Mouse (Mus musculus): ENCODE results near the gene Myh3.

The Myh3 gene

DNA sequence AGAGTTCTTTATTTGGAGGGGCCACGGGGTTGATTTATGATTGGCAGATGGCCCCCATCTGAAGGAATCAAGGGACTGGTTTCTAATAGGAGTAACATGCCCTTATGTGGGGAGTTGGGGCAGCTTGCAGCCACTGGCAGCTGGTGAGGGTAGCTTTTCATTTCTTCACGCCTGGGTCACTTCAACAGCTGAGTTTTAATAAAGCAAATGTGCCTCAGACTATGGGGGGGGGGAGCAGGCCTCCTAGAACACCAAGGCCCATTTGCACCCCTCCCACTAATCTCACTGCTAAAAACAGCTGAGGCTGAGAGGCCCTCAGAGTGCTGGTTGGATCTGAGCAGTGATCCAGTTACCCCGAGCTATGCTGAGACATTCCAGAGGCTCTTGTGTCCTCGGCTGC, 27.6 kb downstream of the Myh3 start:
- in situ Hi-C loops (cut with MboI) = no loop called here

DNA sequence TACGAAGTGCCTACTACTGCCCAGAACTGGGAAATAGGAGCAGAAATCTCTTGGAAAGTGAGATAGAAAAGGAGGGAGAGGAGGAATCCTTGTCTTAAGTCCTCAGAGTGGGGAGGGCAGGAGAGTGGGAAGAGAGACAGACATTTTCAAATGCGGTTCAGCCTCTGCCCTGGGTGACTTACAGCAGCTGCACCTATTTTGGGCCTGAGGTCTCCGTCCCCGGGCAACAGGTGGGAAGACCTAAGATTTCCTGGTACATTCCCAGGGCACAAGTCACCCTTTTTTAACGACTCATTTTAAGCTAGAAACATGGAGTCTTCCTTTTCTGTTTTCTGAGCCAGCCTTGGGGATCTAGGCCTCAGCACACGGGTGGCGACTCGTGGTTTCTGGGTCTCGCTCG, 28.9 kb downstream of the Myh3 start:
- in situ Hi-C loops (cut with MboI) = no loop called here

DNA sequence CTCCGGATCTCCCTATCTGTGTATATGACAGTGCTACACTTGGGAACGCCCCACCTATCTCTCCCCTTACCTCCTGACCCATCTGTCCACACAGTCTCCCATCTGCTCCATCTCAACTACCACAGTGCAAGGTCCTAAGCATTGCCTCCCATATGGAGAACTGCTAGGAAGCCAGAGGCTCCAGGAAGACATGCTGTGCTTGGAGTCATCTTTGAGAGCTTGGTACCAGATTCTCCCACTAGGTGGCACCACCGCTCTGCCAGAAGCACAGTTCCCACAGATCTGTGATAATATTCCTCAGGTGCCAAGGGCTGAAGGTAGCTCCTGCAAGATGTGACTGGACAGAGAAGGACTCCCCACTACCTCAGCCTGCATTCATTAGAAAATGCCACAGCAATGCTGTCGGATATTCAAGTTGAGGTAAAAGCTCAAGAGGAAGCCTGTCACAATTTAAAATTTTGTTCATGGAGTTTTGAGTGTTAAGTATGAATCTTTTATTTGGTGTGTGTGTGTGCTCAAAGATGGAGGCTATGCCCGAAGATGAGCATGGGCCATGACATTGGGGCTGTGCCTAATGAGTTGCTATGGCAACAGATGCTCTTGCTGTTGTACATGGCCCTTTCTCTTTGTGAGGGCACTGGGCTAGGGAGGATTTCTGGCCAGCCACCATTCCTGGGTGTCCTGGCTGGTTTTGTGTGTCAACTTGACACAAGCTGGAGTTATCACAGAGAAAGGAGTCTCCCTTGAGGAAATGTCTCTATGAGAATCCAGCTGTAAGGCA, 32.3 kb downstream of the Myh3 start:
- in situ Hi-C loops (cut with MboI) = no loop called here

DNA sequence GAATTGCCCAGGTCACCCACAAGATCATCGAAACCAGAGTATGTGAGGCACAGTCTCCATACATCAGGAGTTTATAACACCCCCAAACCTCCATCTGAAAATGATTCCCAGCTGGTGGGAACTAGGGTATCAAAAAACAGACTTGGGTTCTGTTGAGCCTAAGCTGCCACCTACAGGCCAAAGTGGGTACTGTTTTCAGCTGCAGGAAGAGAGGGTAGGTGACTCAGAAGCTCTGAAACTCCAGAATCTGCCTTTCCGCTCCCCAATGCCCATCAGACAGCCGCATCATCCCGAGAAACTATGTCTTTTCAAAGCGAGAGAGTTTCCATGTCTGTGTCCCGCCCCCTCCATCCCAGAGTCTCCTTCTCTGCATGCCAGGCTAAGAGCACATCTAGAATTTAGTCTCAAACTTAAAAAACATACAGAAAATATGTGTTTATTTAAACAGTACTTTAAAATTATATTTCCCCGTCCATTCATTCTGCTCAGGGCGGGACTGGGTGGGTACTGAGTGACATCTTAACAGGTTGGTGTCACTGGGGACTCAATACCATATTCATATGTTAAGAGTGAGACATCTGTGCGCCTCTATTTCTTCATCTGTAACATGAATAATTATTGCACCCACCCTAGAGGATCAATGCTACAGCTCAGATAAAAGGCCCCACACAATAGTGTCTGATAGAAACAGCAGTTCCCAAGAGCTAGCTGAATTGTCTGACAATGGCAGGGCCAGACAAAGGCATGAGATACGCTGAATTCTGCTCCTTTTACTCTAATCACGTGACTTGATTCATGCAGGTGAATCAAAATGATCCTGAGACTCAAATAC, 34.1 kb downstream of the Myh3 start:
- in situ Hi-C loops (cut with MboI) = no loop called here

DNA sequence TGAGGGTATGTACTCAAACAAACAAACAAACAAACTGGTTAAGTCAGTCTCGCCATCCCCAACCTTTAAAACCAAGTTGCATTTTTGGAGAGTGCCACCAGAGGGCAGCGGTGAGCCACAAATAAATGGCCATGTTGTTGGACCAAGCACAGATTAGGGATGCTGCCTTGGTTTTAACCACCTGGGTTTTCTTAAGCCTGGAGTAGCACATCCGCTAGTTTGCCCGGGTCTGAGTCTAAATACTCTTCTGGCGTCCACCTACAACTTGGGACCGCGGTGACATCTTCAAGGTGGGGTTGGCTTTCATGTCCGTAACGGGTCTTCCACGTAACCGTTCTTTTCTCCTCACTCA, 34.7 kb downstream of the Myh3 start:
- in situ Hi-C loops (cut with MboI) = no loop called here

DNA sequence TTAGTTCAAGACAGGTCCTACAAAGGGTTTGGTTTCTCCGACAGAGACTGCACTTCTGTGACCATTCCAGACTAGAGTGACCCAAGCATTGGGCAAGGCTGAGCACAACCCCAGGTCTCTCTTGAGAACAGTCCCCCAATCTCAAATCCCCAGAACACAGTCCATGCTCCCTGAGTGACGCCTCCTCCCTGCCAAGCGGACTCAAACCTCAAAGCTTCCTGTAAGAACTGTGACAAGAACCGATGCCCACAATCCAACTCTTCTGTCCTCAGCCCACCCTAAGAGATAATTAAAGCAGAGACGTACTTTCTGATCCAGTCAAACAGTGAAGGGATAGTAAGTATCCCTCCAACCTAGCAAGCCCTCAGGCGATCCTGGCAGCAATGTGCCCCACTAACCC, 35.3 kb downstream of the Myh3 start:
- in situ Hi-C loops (cut with MboI) = no loop called here

DNA sequence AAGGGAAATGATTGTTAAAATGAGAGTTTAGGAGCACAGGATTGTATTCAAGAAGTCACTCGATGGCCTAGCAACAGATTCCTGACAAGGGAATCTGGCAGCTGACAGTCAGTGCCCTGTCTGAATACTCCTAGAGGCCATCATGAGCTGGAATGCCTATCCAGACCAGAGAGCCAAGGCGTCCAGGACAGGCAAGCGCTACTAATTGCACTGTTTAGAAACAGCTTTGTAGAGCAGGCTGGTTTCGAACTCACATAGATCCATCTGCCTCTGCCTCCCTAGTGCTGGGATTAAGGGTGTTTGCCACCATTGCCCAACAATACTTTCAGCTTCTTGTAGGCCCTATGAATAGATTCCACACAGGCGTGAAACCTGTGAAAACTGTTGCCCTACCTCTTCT, 36.2 kb downstream of the Myh3 start:
- in situ Hi-C loops (cut with MboI) = no loop called here

DNA sequence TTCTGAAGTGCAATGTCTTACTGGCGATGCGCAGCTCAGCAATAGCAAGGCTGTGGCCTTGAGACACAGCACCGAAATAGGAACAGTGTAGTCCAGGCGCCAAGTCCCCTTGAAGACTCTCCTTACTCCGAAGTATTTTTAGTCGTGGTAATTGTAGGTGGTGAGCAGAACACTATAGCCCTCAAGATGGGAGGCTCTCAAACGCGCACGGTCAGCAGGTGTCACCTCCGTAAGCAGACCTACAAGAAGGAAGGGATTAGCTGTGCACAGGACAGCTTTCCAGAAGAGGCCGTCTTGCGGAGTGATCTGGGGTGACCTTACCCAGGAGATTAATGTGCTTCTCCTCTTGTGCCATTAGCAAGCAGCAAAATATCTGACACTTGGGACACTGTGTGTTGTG, 36.8 kb downstream of the Myh3 start:
- in situ Hi-C loops (cut with MboI) = no loop called here

DNA sequence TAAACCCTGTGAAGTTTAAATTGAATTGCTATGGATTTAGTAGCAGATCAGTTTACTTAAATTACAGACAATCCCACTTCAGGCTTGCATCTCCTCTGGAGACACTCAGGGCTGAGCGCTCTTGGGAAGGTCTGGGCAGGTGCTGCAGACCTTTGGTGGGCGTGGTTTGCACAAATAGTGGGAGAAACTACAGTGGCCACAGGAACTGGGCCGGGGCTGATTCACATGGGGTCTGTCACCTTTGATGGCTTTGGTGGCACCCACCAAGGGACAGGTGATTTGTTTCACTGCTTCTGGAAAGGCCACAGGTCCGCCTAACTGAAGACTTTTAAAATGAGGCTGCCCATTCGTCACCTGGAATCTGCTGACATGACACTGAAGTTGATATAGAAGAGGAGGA, 38.6 kb downstream of the Myh3 start:
- in situ Hi-C loops (cut with MboI) = no loop called here

DNA sequence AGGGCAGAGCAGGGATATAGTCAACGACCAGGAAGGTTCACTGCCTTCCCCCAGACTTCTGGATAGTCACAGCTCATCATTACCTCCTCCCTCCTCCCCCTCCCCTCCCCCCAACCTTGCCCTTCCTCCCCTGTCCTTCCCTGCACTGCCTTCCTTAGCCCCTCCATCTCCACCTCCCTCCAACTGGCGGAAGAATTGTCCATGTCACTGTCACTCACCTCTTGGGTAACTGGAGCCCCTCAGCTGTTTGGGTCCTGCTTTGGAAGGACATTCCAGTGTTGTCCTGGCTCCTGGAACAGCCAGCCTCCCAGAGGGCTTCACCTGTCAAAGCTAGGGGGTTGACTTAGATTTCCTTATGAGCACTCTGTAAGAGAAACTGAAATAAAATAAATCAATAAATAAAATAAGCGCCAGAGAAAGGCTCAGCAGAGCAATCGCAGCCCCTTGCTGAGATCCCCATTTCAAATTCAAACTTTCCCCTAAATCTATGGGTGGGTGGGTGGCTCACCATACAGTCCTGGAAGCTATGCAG, 41.5 kb downstream of the Myh3 start:
- in situ Hi-C loops (cut with MboI) = no loop called here

DNA sequence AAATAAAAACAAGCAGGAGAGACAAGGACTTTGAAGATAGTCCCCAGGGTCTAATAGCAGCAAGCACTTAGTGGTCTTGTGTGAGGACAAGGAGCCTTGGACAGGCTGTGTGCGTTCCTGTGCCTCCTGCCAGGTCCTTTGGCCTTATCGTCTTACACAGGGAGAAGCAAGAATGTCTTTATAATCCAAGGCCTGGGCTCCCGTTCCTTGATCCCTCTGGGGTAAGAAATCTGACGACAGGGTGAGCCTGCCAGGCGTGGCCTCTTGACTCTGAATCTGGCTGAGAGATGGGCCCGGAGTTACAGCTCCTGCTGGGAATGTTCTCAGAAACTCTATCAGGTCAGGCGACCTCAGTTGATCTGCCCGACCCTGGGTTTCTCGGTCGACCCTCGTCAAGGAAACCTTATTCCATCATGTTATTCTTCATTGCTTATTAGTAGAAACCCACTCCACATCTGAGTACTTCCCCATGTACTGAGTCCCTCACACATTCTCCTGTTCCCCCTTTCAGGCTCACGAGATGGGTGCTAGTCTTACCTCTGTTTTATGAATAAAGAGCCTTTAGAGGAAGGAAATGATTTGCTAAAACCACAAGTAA, 42.7 kb downstream of the Myh3 start:
- in situ Hi-C loops (cut with MboI) = no loop called here

DNA sequence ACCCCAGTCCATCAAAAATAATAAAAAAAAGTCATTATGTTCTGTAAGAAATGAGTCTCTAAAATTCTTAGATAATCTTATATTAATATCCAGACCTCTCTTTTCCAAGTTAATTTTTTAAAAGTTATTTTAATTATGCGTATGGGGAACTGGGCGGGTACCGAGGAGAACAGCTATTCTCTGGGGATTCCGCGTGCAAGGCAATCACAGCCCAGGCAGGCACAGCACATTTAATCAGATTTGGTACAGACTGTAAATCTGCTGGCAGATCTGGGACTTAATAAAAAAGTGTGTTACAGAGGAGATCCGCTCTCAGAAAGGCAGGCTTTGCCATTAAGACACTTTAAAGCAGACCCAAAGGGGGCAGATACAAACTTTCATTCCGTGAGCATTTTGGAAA, 46.8 kb downstream of the Myh3 start:
- in situ Hi-C loops (cut with MboI) = no loop called here

DNA sequence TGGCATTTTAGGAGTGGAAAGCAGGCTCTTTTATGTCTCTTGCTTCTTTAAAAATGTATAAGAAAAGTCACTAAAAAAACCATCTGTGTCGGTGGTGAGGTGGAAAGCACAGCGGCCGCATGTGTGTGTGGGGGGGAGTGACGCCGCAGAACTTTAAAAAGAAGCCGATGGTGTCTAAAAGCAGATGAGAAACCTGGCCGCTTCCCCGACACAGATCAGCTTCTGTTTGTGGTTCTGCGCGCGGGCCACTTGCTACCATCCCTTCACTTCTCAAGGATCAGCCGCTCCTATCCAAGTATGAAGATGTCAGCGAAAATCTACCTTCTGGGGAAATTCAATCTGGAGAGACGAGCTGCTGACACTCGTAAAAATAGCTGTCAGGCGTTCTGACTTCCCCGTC, 47.3 kb downstream of the Myh3 start:
- in situ Hi-C loops (cut with MboI) = no loop called here

DNA sequence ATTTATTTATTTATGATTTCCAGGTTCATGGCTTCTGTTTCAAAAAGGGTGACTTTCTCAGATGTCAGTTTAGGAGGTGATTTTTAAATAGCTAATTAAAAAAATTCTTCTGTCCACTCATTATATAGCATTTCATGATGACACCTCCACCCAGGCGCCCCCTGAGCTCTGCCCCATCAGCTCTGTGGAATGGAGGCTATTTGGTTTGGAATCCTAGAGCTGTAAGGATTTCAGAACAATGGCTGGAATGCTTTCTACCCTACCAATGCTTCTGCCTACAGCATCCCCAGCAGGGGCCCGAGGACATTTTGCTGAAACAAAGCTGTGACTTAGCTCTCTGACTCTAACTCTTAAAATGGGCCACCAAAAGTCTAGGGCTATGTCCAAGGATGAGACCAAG, 55.4 kb downstream of the Myh3 start:
- in situ Hi-C loops (cut with MboI) = no loop called here

DNA sequence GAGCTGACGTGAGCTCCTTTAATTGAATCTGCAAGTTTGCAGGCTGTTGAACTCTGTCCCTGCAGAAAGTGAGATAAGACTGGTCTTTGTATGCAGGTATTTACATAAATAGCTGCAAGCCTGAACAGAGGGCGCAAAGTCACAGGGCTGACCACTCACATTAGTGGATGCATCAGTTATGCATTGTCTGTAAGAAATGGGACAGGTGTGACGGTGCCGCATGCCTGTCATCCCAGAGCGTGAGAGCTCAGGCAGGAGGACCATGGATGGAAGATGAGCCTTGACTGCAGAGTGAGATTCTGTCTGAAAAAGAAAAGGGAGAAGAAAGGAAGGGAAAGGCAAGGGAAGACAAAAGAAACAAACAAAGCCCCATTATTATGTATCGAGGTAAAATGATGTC, 56.6 kb downstream of the Myh3 start:
- in situ Hi-C loops (cut with MboI) = no loop called here

DNA sequence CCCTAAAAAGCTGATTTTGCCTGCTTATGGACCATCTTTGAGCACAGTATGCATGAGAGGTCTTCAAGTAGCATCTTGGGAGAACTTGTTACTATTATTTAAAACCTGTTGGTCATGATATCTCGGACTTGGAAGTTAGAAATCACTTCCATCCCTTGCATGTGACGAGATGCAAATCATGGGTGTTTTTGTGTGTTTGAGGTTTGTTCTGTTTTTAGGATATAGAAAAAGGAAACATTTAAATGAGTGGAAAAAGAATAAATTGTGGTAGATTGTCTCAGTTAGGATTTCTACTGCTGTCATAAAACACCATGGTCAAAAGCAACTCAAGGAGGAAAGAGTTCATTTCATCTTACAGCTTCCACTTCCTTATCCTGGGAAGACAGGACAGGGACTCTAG, 57.4 kb downstream of the Myh3 start:
- in situ Hi-C loops (cut with MboI) = no loop called here

DNA sequence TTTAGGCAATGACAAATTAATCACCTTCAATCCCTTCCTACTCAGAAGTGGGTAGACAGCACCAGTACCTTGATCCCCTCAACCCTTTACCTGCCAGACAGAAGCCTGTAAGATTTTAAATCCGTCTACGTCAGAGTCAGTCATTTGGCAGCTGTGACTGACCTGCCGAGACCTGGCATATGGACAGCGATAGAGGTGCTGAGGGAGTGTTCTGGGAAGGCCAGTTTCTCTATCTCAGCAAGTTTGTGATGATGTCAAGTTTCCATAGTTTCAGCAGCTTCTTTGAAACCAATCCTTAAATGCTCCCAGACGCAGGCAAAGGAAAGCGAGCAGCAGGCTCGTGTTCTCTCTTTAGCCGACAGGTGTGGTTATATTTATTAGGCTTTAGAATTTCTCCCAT, 61.5 kb downstream of the Myh3 start:
- in situ Hi-C loops (cut with MboI) = no loop called here

DNA sequence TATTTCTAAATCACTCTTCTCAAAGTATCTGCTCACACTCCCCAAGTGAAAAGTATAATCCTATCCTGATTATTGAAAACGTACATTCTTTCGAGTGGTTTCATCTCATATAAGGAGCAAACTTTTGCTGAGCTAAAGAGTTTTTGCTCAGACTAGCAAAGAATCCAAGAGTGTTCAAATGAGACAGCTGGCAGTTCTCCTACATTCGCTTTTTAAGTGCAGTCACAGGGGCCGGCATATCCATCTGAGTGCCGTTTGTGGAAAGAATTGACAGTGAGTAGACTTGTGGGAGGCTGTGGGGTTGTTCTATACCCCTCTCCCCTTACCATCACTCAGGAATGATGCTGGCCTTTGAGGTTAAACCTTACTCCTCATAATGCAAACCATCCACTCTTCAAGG, 62.1 kb downstream of the Myh3 start:
- in situ Hi-C loops (cut with MboI) = no loop called here

DNA sequence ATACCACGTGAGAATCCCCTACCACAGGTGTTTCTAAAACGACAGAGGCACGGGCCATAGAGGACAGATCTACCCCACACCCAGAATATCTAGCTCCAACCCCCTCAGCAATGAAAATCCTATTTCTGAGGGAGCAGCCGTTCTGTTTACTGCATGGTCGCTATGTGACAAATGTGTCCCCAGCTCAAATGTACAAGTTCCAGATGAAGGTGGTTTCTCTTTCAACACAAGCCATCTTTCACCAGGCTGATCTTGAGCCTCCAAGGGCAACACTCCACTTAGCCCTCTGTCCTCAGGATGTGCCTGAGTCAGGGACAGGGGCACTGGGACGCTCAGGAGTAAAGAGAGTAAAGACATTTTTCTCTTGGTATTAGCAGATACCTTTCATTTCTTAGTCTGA, 62.9 kb downstream of the Myh3 start:
- in situ Hi-C loops (cut with MboI) = no loop called here

DNA sequence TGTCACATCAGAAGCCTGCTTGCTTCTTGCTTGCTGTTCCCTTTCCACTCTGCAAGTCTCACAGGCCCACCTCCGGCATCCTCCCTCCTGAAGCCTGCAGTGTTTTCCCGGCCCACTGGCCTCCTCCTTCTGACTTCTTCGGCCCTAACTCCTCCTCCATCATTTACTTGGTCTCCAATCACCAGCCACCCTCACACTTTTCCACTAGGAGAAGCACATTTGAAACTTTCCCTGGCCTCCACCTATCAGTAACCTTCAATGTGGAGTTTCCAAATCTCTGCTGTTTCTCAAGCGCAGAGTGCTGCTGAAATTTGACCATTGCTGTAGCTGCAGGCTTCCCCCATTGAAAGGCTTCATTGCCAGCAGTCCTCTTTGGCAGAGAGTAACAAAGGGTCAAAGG, 63.9 kb downstream of the Myh3 start:
- in situ Hi-C loops (cut with MboI) = no loop called here

DNA sequence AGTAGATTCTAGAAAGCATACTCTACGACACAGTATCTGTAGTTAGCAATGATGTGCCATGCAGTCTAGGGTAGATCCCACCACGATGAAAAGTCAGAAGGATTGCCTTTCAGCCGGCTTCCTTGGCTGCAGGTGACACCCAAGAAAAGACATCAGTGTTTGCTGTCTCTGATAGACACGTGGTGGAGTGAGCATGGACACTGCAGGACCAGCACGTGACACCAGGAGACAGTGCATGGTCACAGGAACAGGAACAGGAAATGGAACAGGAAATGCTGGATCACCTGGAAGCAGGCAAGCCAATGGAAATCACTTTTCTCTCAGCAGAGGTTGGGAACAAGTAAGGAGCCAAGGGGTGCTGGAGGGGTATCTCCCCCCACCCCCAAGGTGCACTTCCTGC, 65.0 kb downstream of the Myh3 start:
- in situ Hi-C loops (cut with MboI) = no loop called here

DNA sequence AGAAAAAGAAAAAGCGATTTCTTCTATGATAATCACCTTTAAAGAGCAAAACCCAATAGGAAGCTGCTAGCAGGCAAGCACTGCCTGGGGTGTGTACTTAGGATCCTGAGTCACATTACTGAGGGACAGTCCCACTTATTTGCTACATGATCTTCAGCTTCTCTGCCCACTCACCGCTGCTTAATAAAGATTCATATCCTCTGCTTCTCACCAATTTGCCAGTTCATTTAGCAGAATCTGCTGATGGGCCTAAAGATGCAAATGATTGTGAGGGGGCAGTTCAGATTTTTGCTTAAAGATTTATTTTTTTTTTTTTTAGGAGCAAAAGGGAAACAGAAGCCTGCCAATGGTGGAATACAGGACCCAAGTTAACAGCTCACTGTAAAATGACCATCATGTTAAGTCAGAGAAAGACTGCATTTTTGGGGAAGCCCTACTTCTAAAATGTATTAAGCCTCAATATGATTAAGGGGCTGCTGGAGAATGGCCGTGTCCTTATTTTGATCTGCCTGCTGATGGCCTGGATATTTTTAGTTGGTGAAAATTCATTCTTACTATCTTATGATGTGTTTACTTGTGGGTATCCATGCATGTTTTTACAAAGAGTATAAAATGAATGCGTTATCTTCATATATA, 65.9 kb downstream of the Myh3 start:
- in situ Hi-C loops (cut with MboI) = no loop called here
